Mouse (Mus musculus) spleen, postnatal 10 days (tissue): Measurements from ENCODE around the gene Scimp.
A peak's percentile ranks its signal among the peaks of the same experiment; 100 is the strongest.
"Not testable (repeated sequence)": the region's sequence is repeated elsewhere in the genome, so short reads cannot be mapped to it uniquely, and the experiment has no call there.

Experiments
- DNase-seq, 2 experiments: peaks; one replicate each; pipeline ENCODE4 v3.0.0; 2021 to 2022; ENCODE audit warnings: low spot score in 2 of 2

The Scimp gene

GRCm38 (mm10) chr11:70811471-70812240, 730 bp downstream of the Scimp start:
- no peak for DNase-seq

GRCm38 (mm10) chr11:70811041-70811440, 1.3 kb downstream of the Scimp start:
- DNase-seq, result no peak

- no peak for DNase-seq
These were observed 3.4 kb downstream of the Scimp start for GRCm38 (mm10) chr11:70809011-70809410.

- no peak for DNase-seq
These were observed 4.3 kb downstream of the Scimp start for GRCm38 (mm10) chr11:70808101-70808500.

- no peak for DNase-seq
These were observed 4.8 kb downstream of the Scimp start for GRCm38 (mm10) chr11:70807630-70808029.

- no peak for DNase-seq
These were observed 5.7 kb downstream of the Scimp start for GRCm38 (mm10) chr11:70806697-70807096.

GRCm38 (mm10) chr11:70805641-70806175, 6.7 kb downstream of the Scimp start:
- no peak for DNase-seq

- no peak for DNase-seq
These were observed 8.0 kb downstream of the Scimp start for GRCm38 (mm10) chr11:70804395-70804794.

GRCm38 (mm10) chr11:70803711-70804200, 8.6 kb downstream of the Scimp start:
- DNase-seq, result peak in 1 of 2 experiments; percentile 32

GRCm38 (mm10) chr11:70802865-70803261, 9.5 kb downstream of the Scimp start:
- no peak for DNase-seq

- DNase-seq, result peak in 1 of 2 experiments; percentile 47
These were observed 10.1 kb downstream of the Scimp start for GRCm38 (mm10) chr11:70802208-70802864.

GRCm38 (mm10) chr11:70792409-70792808, 20.0 kb downstream of the Scimp start:
- no peak for DNase-seq

- DNase-seq, result no peak
These were observed 20.7 kb downstream of the Scimp start for GRCm38 (mm10) chr11:70791676-70792075.

- DNase-seq, result no peak
These were observed 21.4 kb downstream of the Scimp start for GRCm38 (mm10) chr11:70790874-70791551.

- no peak for DNase-seq
These were observed 22.0 kb downstream of the Scimp start for GRCm38 (mm10) chr11:70790426-70790825.

- no peak for DNase-seq
These were observed 23.3 kb downstream of the Scimp start for GRCm38 (mm10) chr11:70788972-70789655.

- no peak for DNase-seq
These were observed 25.3 kb downstream of the Scimp start for GRCm38 (mm10) chr11:70787052-70787451.

- DNase-seq, result no peak
These were observed 26.5 kb downstream of the Scimp start for GRCm38 (mm10) chr11:70785908-70786307.

GRCm38 (mm10) chr11:70778058-70778457, 34.3 kb downstream of the Scimp start:
- DNase-seq, result not testable (repeated sequence)

GRCm38 (mm10) chr11:70777634-70778033, 34.8 kb downstream of the Scimp start:
- no peak for DNase-seq

- DNase-seq, result peak; percentile 54 to 80
These were observed 35.4 kb downstream of the Scimp start for GRCm38 (mm10) chr11:70776830-70777571.
